Mouse (Mus musculus) embryonic facial prominence, embryonic 15.5 days (tissue): ENCODE data around the gene Zfp963. TPM values are rescaled to one million over a fixed set of nuclear protein-coding genes. Genes with fewer than 3 reads are reported as not detected.
A peak's percentile ranks its signal among the peaks of the same experiment; 100 is the strongest.
"Not testable (repeated sequence)": the region's sequence is repeated elsewhere in the genome, so short reads cannot be mapped to it uniquely, and the experiment has no call there.

ENCODE experiments used
- ATAC-seq: fragments of 200-750 bp; cut with Nextera tagmentation; 2 replicates; pipeline ENCODE4 v1.8.0; 2017; ENCODE audit warnings: low read depth, moderate TSS enrichment; ENCODE audit not compliant: insufficient number of reproducible peaks, low FRiP score, low TSS enrichment
- H3K27ac ChIP-seq: fragments of 300-500 bp; sonication (generic); replicated peaks from 2 replicates; pipeline ENCODE4 v1.5.1; 2015; ENCODE audit warnings: mild to moderate bottlenecking, inconsistent platforms
- H3K27me3 ChIP-seq: fragments of 300-500 bp; sonication (generic); 2 replicates; pipeline ENCODE4 v1.6.1; 2015; ENCODE audit warnings: inconsistent platforms
- H3K36me3 ChIP-seq: fragments of 300-500 bp; sonication (generic); 2 replicates; pipeline ENCODE4 v1.6.1; 2015; ENCODE audit warnings: mild to moderate bottlenecking, inconsistent platforms
- H3K4me1 ChIP-seq: fragments of 300-500 bp; sonication (generic); 2 replicates; pipeline ENCODE4 v1.6.1; 2015; ENCODE audit warnings: inconsistent platforms
- H3K4me2 ChIP-seq: fragments of 300-500 bp; sonication (generic); replicated peaks from 2 replicates; pipeline ENCODE4 v1.6.1; 2015; ENCODE audit warnings: mild to moderate bottlenecking, inconsistent platforms
- H3K4me3 ChIP-seq: fragments of 300-500 bp; sonication (generic); replicated peaks from 2 replicates; pipeline ENCODE4 v1.5.1; 2015; ENCODE audit warnings: mild to moderate bottlenecking, inconsistent platforms
- H3K9ac ChIP-seq: fragments of 300-500 bp; sonication (generic); 2 replicates; pipeline ENCODE4 v1.6.1; 2015; ENCODE audit warnings: inconsistent platforms
- H3K9me3 ChIP-seq: fragments of 300-500 bp; sonication (generic); replicated peaks from 2 replicates; pipeline ENCODE4 v1.6.1; 2016; ENCODE audit warnings: inconsistent platforms
- WGBS: fragments of 180-500 bp; shearing (Covaris S2); methylation state at CpG from one replicate; pipeline ENCODE4 v1.1.7; 2015; 5-methylcytosine and 5-hydroxymethylcytosine counted together
- polyA plus RNA-seq: library from polyadenylated mRNA; unstranded; fragments of >200 nt; fragmentation: Nextera tagmentation; extraction: Ambion mirVana; gene quantifications from 2 replicates; pipeline ENCODE4 v1.2.1, GENCODE M21; 2015

Gene Zfp963
- polyA plus RNA-seq, 1 experiment from 2014 or later = 7.0 TPM

- H3K4me1 ChIP-seq = no peaks in the 10 kb centered on the region
- H3K4me2 ChIP-seq = no peak overlapping the region
- H3K9me3 ChIP-seq = no peaks in the 10 kb centered on the region
- no peak for ATAC-seq
- no peak overlapping the region for H3K4me3 ChIP-seq
- no peak overlapping the region for H3K27ac ChIP-seq
- no peaks in the 10 kb centered on the region for H3K27me3 ChIP-seq
- WGBS = 84% methylated on average over 6 of the region's 6 CpGs
- H3K36me3 ChIP-seq = peaks cover 20% of the 10 kb centered on the region
- no peak overlapping the region for H3K9ac ChIP-seq
Observed at GRCm38 (mm10) chr8:69740763-69741162, 9.0 kb downstream of the Zfp963 start.

- H3K4me1 ChIP-seq = no peaks in the 10 kb centered on the region
- no peak overlapping the region for H3K4me2 ChIP-seq
- 71% methylated on average over 1 of the region's 1 CpGs for WGBS
- no peak overlapping the region for H3K27ac ChIP-seq
- no peak overlapping the region for H3K9ac ChIP-seq
- ATAC-seq = no peak
- H3K36me3 ChIP-seq = no peaks in the 10 kb centered on the region
- H3K4me3 ChIP-seq = no peak overlapping the region
- H3K27me3 ChIP-seq = no peaks in the 10 kb centered on the region
- no peaks in the 10 kb centered on the region for H3K9me3 ChIP-seq
Observed at GRCm38 (mm10) chr8:69735495-69735894, 14.3 kb downstream of the Zfp963 start.

GRCm38 (mm10) chr8:69717232-69717580 is 32.6 kb downstream of the Zfp963 start:
- ATAC-seq = 0 out of 2 replicates have a peak, but pooled peaks have one; percentile 4
- Histone ChIP-seq H3K9me3 (no peaks in the 10 kb centered on the region), H3K9ac (no peak overlapping the region), H3K4me1 (peaks cover 25% of the 10 kb centered on the region), H3K4me3 (peak overlapping the region; percentile 100), H3K27me3 (no peaks in the 10 kb centered on the region), H3K27ac (peak overlapping the region; percentile 68; the same call in 1 of the 2 replicates), H3K4me2 (peak overlapping the region; percentile 51), H3K36me3 (0 out of 2 replicates have a peak, but pooled peaks cover 6% of the 10 kb centered on the region)
- WGBS = 36% methylated on average over 5 of the region's 5 CpGs

- Histone ChIP-seq H3K4me1 (peaks cover 25% of the 10 kb centered on the region), H3K4me2 (peak overlapping the region; percentile 51), H3K9me3 (no peaks in the 10 kb centered on the region), H3K27me3 (no peaks in the 10 kb centered on the region), H3K9ac (peak overlapping the region; percentile 99), H3K4me3 (peak overlapping the region; percentile 100), H3K36me3 (peaks cover 11% of the 10 kb centered on the region), H3K27ac (peak overlapping the region; percentile 100)
- under 1% methylated on average over 52 of the region's 52 CpGs for WGBS
- ATAC-seq = peak; percentile 100
Observed at GRCm38 (mm10) chr8:69716403-69717231, 33.2 kb downstream of the Zfp963 start.

- WGBS = 77% methylated on average over 6 of the region's 6 CpGs
- Histone ChIP-seq H3K27me3 (no peaks in the 10 kb centered on the region), H3K27ac (no peak overlapping the region), H3K9ac (no peak overlapping the region), H3K4me3 (peak overlapping the region; percentile 100), H3K36me3 (peaks cover 21% of the 10 kb centered on the region), H3K4me2 (peak overlapping the region; percentile 51), H3K9me3 (no peaks in the 10 kb centered on the region), H3K4me1 (peaks cover 25% of the 10 kb centered on the region)
- no peak for ATAC-seq
Observed at GRCm38 (mm10) chr8:69715366-69715765, 34.4 kb downstream of the Zfp963 start.

- peaks cover 25% of the 10 kb centered on the region for H3K4me1 ChIP-seq
- H3K4me2 ChIP-seq = no peak overlapping the region
- no peaks in the 10 kb centered on the region for H3K27me3 ChIP-seq
- H3K27ac ChIP-seq = no peak overlapping the region
- WGBS = 82% methylated on average over 8 of the region's 8 CpGs
- no peak overlapping the region for H3K9ac ChIP-seq
- no peak for ATAC-seq
- no peaks in the 10 kb centered on the region for H3K9me3 ChIP-seq
- peaks cover 38% of the 10 kb centered on the region for H3K36me3 ChIP-seq
- H3K4me3 ChIP-seq = no peak overlapping the region
Observed at GRCm38 (mm10) chr8:69713516-69713915, 36.3 kb downstream of the Zfp963 start.

GRCm38 (mm10) chr8:69710624-69711023 is 39.1 kb downstream of the Zfp963 start, which contains the start of gene Zfp869:
TSS of gene Zfp869 (minus strand) at chr8:69710724.
- not testable (repeated sequence) for ATAC-seq
- WGBS = over 99% methylated on average over 8 of the region's 10 CpGs

GRCm38 (mm10) chr8:69701810-69702209 is 48.0 kb downstream of the Zfp963 start:
- Histone ChIP-seq H3K4me2 (no peak overlapping the region), H3K4me1 (no peaks in the 10 kb centered on the region), H3K9me3 (no peaks in the 10 kb centered on the region; the same call in none of the 2 replicates), H3K27ac (no peak overlapping the region), H3K4me3 (no peak overlapping the region), H3K27me3 (no peaks in the 10 kb centered on the region), H3K9ac (no peak overlapping the region), H3K36me3 (peaks cover 46% of the 10 kb centered on the region)
- no peak for ATAC-seq
- WGBS = 70% methylated on average over 6 of the region's 6 CpGs

More at GRCm38 (mm10) chr8:69710624-69711023, 39.1 kb downstream of the Zfp963 start, which contains the start of gene Zfp869:
- H3K4me2 ChIP-seq, H3K9ac ChIP-seq, H3K4me3 ChIP-seq, H3K27ac ChIP-seq, H3K9me3 ChIP-seq, H3K27me3 ChIP-seq: not testable (repeated sequence)
- peaks cover 67% of the 10 kb centered on the region for H3K36me3 ChIP-seq
- peaks cover 20% of the 10 kb centered on the region for H3K4me1 ChIP-seq

Other genes with a start within 250 kb of the Zfp963 start
- gene Gm7697, start 227.0 kb downstream of the Zfp963 start, polyA plus RNA-seq = not detected in 2 replicates
- gene Zfp868, start 124.4 kb downstream of the Zfp963 start, polyA plus RNA-seq = 20.7 and 23.9 TPM in 2 replicates
- gene Zfp964, start 95.5 kb downstream of the Zfp963 start, polyA plus RNA-seq = 2.1 and 2.6 TPM in 2 replicates
- 28.4 and 28.6 TPM in 2 replicates for gene Zfp869, start 39.2 kb downstream of the Zfp963 start, polyA plus RNA-seq
- 0.84 TPM in 1 of 2 replicates, not detected in the other for gene Gm20422, start 24.9 kb upstream of the Zfp963 start, polyA plus RNA-seq
- 46.5 and 51.9 TPM in 2 replicates for gene Atp13a1, start 41.2 kb upstream of the Zfp963 start, polyA plus RNA-seq
- gene Zfp866, start 41.2 kb upstream of the Zfp963 start, polyA plus RNA-seq = 28.2 and 30.6 TPM in 2 replicates
- 9.4 and 9.5 TPM in 2 replicates for gene Gmip, start 58.7 kb upstream of the Zfp963 start, polyA plus RNA-seq
- gene Lpar2, start 72.5 kb upstream of the Zfp963 start, polyA plus RNA-seq = 0.33 and 0.54 TPM in 2 replicates
- 9.6 and 19.4 TPM in 2 replicates for gene Pbx4, start 82.5 kb upstream of the Zfp963 start, polyA plus RNA-seq
- gene Cilp2, start 137.7 kb upstream of the Zfp963 start, polyA plus RNA-seq = 1.1 and 1.2 TPM in 2 replicates
- 3.6 and 4.0 TPM in 2 replicates for gene Tssk6, start 152.2 kb upstream of the Zfp963 start, polyA plus RNA-seq
- gene Ndufa13, start 152.6 kb upstream of the Zfp963 start, polyA plus RNA-seq = 178 and 188 TPM in 2 replicates
- 4.0 and 5.3 TPM in 2 replicates for gene Yjefn3, start 152.7 kb upstream of the Zfp963 start, polyA plus RNA-seq
- gene Gatad2a, start 246.4 kb upstream of the Zfp963 start, polyA plus RNA-seq = 43.6 and 49.8 TPM in 2 replicates